Mouse (Mus musculus) frontal cortex, adult 2 months (tissue): ENCODE results near the gene Aplp1. TPM values are rescaled to one million over a fixed set of nuclear protein-coding genes. Genes with fewer than 3 reads are reported as not detected.
A peak's percentile ranks its signal among the peaks of the same experiment; 100 is the strongest.

ENCODE experiments used
- DNase-seq, 2 experiments: peaks; one replicate each; pipeline ENCODE4 v3.0.0; 2022; ENCODE audit warnings: low spot score in 1 of 2; ENCODE audit errors: extremely low spot score in 1 of 2
- polyA plus RNA-seq: library from polyadenylated mRNA; depleted of rRNA; stranded (reverse); fragments of >200 nt; gene quantifications from 2 replicates; pipeline ENCODE4 v1.2.3, GENCODE M21; 2012; rRNA removed

The Aplp1 gene
- polyA plus RNA-seq, 1 experiment = 960 TPM

- no peak for DNase-seq
These were observed 31.7 kb downstream of the Aplp1 start, which contains the start of gene Tyrobp for GRCm38 (mm10) chr7:30413596-30413995. Gene Tyrobp, plus strand, starts transcription at chr7:30413760.

- no peak for DNase-seq
These were observed 32.6 kb downstream of the Aplp1 start for GRCm38 (mm10) chr7:30412735-30413147.

GRCm38 (mm10) chr7:30411023-30411422 lies 34.3 kb downstream of the Aplp1 start:
- no peak for DNase-seq

- DNase-seq = no peak
These were observed 35.5 kb downstream of the Aplp1 start for GRCm38 (mm10) chr7:30409789-30410188.

GRCm38 (mm10) chr7:30408639-30409038 lies 36.7 kb downstream of the Aplp1 start:
- no peak for DNase-seq

- DNase-seq = no peak
These were observed 43.0 kb downstream of the Aplp1 start for GRCm38 (mm10) chr7:30402343-30402742.

- no peak for DNase-seq
These were observed 45.7 kb downstream of the Aplp1 start for GRCm38 (mm10) chr7:30399671-30400070.

- DNase-seq = peak in 1 of 2 experiments; percentile 27
These were observed 50.5 kb downstream of the Aplp1 start for GRCm38 (mm10) chr7:30394871-30395270.

GRCm38 (mm10) chr7:30394379-30394778 lies 51.0 kb downstream of the Aplp1 start:
- peak in 1 of 2 experiments; percentile 18 for DNase-seq

GRCm38 (mm10) chr7:30393631-30394030 lies 51.7 kb downstream of the Aplp1 start:
- no peak for DNase-seq

GRCm38 (mm10) chr7:30392746-30393520 lies 52.4 kb downstream of the Aplp1 start:
- DNase-seq = no peak

Other genes with a start within 250 kb of the Aplp1 start
- gene Capns1, start 246.7 kb downstream of the Aplp1 start, polyA plus RNA-seq = 236 and 319 TPM in 2 replicates
- 157 and 161 TPM in 2 replicates for gene Polr2i, start 213.6 kb downstream of the Aplp1 start, polyA plus RNA-seq
- gene Tbcb, start 213.3 kb downstream of the Aplp1 start, polyA plus RNA-seq = 114 and 129 TPM in 2 replicates
- not detected in 2 replicates for gene Ovol3, start 209.8 kb downstream of the Aplp1 start, polyA plus RNA-seq
- 0.15 and 0.22 TPM in 2 replicates for gene Thap8, start 165.4 kb downstream of the Aplp1 start, polyA plus RNA-seq
- gene Wdr62, start 165.1 kb downstream of the Aplp1 start, polyA plus RNA-seq = 3.9 and 5.6 TPM in 2 replicates
- 354 and 373 TPM in 2 replicates for gene Clip3, start 153.8 kb downstream of the Aplp1 start, polyA plus RNA-seq
- 132 TPM in 2 replicates for gene Alkbh6, start 136.8 kb downstream of the Aplp1 start, polyA plus RNA-seq
- gene Syne4, start 130.7 kb downstream of the Aplp1 start, polyA plus RNA-seq = 27.6 and 29.9 TPM in 2 replicates
- gene E130208F15Rik, start 123.8 kb downstream of the Aplp1 start, polyA plus RNA-seq = 0.34 and 0.66 TPM in 2 replicates
- 16.9 and 19.2 TPM in 2 replicates for gene Sdhaf1, start 121.6 kb downstream of the Aplp1 start, polyA plus RNA-seq
- 19.8 and 22.2 TPM in 2 replicates for gene Lrfn3, start 82.8 kb downstream of the Aplp1 start, polyA plus RNA-seq
- 73.2 and 80.4 TPM in 2 replicates for gene Tyrobp, start 31.8 kb downstream of the Aplp1 start, polyA plus RNA-seq
- 1.5 and 2.2 TPM in 2 replicates for gene Hcst, start 25.7 kb downstream of the Aplp1 start, polyA plus RNA-seq
- gene Nfkbid, start 23.8 kb downstream of the Aplp1 start, polyA plus RNA-seq = 5.4 and 6.4 TPM in 2 replicates
- 3.7 and 7.1 TPM in 2 replicates for gene Kirrel2, start 12.2 kb upstream of the Aplp1 start, polyA plus RNA-seq
- gene Nphs1, start 12.8 kb upstream of the Aplp1 start, polyA plus RNA-seq = 1.2 and 1.6 TPM in 2 replicates
- gene Prodh2, start 48.1 kb upstream of the Aplp1 start, polyA plus RNA-seq = 0.18 and 0.19 TPM in 2 replicates
- 172 and 192 TPM in 2 replicates for gene Arhgap33, start 89.5 kb upstream of the Aplp1 start, polyA plus RNA-seq
- gene Hspb6, start 106.6 kb upstream of the Aplp1 start, polyA plus RNA-seq = 9.3 and 10.7 TPM in 2 replicates
- gene Proser3, start 106.8 kb upstream of the Aplp1 start, polyA plus RNA-seq = 7.3 and 8.3 TPM in 2 replicates
- gene Lin37, start 114.3 kb upstream of the Aplp1 start, polyA plus RNA-seq = 64.1 and 67.3 TPM in 2 replicates
- 125 and 131 TPM in 2 replicates for gene U2af1l4, start 117.8 kb upstream of the Aplp1 start, polyA plus RNA-seq
- 8.2 and 9.4 TPM in 2 replicates for gene Gm49396, start 117.8 kb upstream of the Aplp1 start, polyA plus RNA-seq
- gene Psenen, start 118.1 kb upstream of the Aplp1 start, polyA plus RNA-seq = 114 and 133 TPM in 2 replicates
- gene Igflr1, start 119.9 kb upstream of the Aplp1 start, polyA plus RNA-seq = 6.2 and 7.9 TPM in 2 replicates
- gene Kmt2b, start 143.2 kb upstream of the Aplp1 start, polyA plus RNA-seq = 42.2 and 45.9 TPM in 2 replicates
- 0.04 TPM in 1 of 2 replicates, not detected in the other for gene Zbtb32, start 153.4 kb upstream of the Aplp1 start, polyA plus RNA-seq
- gene Upk1a, start 167.3 kb upstream of the Aplp1 start, polyA plus RNA-seq = 1.7 and 2.3 TPM in 2 replicates
- 893 and 1,127 TPM in 2 replicates for gene Cox6b1, start 180.6 kb upstream of the Aplp1 start, polyA plus RNA-seq
- gene Etv2, start 190.3 kb upstream of the Aplp1 start, polyA plus RNA-seq = not detected in 2 replicates
- 59.7 and 66.4 TPM in 2 replicates for gene Rbm42, start 204.8 kb upstream of the Aplp1 start, polyA plus RNA-seq
- gene Haus5, start 219.5 kb upstream of the Aplp1 start, polyA plus RNA-seq = 11.8 and 13.0 TPM in 2 replicates
- not detected in 2 replicates for gene Pmis2, start 226.1 kb upstream of the Aplp1 start, polyA plus RNA-seq